Mouse (Mus musculus): ENCODE measurements around the gene Ikbip. TPM values are rescaled to one million over a fixed set of nuclear protein-coding genes. Genes with fewer than 3 reads are reported as not detected.

The Ikbip gene
- 2.0 TPM for total RNA-seq (2023)

DNA sequence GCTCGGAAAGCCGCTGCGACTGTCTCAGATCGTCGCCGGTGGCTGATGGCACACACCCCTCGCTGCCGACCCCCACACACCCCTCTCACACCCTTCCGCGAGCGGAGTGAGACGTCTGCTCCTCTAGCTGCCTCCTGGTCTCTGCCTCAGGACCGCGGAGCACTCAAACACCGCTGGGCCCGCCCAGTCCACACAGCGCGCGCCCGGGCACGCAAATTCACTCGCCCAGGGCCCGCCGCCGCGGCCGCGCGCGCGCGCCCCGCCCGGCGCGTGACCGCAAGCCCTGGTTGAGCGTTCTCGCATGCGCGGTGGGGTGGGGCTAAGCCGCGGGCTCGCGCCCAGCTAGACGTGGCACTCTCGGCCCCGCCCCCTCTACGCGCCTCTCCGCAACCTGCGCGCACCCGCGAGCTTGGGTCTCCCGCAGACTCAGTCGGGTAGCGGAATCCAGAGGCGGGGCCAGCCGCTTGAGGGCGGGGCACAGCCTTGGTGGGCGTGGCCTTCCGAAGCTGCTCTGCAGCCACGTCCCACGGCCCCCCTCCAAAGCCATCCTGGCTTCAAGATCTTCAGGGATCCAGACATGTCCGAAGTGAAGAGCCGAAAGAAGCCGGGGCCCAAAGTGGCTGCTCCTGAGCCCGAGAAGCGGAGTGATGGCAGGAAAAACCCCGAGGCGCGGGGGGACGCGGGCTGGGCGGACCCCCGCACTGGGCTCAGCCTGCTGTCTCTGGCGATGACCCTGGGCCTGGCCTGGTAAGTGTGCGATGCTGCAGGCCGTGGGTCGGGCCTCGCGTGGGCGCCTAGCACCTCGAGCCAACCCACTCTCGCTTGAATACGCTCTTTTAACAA lies at the start of gene Ikbip, which contains the start of gene Apaf1:
Gene Ikbip, plus strand, starts transcription at position 391 of the 843 bp plus-strand sequence.
Gene Apaf1, minus strand, starts transcription at position 221 of the 843 bp plus-strand sequence.

GRCm38 (mm10) chr10:91123828-91124822 lies 41.4 kb downstream of the Ikbip start, which contains the start of gene Slc25a3:
Slc25a3 (minus strand) TSS chr10:91124059.

Other genes with a start within 250 kb of the Ikbip start
- 24.5 TPM for gene Apaf1, start 170 bp upstream of the Ikbip start, total RNA-seq (2023)
- 603 TPM for gene Slc25a3, start 41.1 kb downstream of the Ikbip start, total RNA-seq (2023)
- 142 TPM for gene Tmpo, start 98.4 kb downstream of the Ikbip start, total RNA-seq (2023)